Mouse (Mus musculus): ENCODE results near the gene Rora. TPM values are rescaled to one million over a fixed set of nuclear protein-coding genes. Genes with fewer than 3 reads are reported as not detected.

Gene Rora
- total RNA-seq, 2 experiments from 2014 or later: 78.4 to 79.1 TPM

- Histone ChIP-seq H3K27ac (no peak overlapping the region), H3K4me3 (no peak overlapping the region)
- intact Hi-C loops (cut with DNase I): no loop called here
- peak; percentile 87 for TF ChIP-seq CTCF (IDR thresholded peaks at IDR 0.05)
- DNase-seq (ENCODE audit: extremely low spot score in 1 of 2, low spot score in 2 of 2): peak; percentile 31 to 43
These were observed 35.8 kb downstream of the Rora start for GRCm38 (mm10) chr9:68689351-68689750.

DNA sequence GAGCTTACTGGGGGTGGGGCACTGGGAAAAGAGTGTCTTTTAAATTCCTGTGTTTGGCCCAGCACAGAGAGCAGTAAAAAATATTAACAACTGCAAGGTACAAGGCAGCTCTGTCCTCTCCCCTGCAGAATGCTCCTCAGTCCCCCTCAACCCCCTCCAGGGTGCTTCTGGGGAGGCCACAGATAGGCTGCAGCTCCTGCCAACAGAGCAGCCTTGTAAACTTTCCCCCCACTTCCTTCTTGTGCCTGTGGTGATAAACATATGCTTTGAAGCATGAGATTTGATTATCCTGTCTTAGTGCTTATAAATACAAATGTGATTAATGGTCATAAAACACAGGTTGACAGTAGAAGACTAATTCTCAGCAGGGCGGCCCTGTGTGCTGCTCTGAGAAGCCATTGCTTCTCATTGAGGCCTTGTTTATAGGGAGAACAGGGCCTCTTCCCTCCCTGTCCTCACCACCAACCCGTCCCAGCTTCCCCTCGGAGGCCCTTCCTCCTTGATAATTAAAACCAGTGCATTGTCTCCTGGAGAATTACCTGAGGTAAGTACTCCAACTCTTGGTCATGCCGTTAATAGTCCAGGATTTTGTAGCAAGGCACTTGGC lies 41.4 kb downstream of the Rora start:
- intact Hi-C loops (cut with DNase I): no loop called here
- H3K4me3 ChIP-seq: no peak overlapping the region
- no peak overlapping the region for H3K27ac ChIP-seq
- TF ChIP-seq CTCF (IDR thresholded peaks at IDR 0.05): no peak
- DNase-seq (ENCODE audit: extremely low spot score in 1 of 2, low spot score in 2 of 2): no peak

- no peak for TF ChIP-seq CTCF (IDR thresholded peaks at IDR 0.05)
- Histone ChIP-seq H3K27ac (no peak overlapping the region), H3K4me3 (no peak overlapping the region)
- DNase-seq (ENCODE audit: extremely low spot score in 1 of 2, low spot score in 2 of 2): no peak
- intact Hi-C loops (cut with DNase I): no loop called here
These were observed 41.9 kb downstream of the Rora start for GRCm38 (mm10) chr9:68695496-68695969.

DNA sequence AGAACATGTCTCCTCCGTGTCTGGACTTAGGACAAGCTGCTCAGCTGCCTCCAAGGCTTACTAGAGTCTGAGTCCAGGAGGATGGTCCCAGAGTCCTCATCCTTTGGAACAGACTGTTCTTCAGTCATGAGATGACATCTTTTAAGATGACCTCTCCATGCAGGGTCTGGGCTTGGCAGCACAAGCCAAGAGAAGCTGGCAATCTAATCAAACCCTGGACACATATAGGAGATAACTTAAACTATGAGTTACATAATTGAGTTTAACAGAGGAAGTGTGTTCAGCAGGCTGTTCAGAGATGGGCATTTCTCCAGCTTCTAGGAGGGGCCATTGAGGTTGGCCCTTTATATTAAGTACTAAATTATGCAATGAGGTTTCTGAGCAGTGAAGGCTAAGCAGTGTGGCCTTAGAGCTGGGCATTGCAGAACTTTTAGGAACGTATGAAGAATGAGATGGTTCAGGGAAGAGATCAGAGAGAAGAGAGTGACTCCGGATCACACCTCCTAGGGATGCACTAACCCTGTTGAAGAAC lies 42.9 kb downstream of the Rora start:
- no peak overlapping the region for H3K4me3 ChIP-seq
- intact Hi-C loops (cut with DNase I): no loop called here
- DNase-seq (ENCODE audit: extremely low spot score in 1 of 2, low spot score in 2 of 2): no peak

GRCm38 (mm10) chr9:68699341-68699740 lies 45.8 kb downstream of the Rora start:
- intact Hi-C loops (cut with DNase I): no loop called here
- no peak overlapping the region for H3K4me3 ChIP-seq
- no peak for TF ChIP-seq CTCF (IDR thresholded peaks at IDR 0.05)
- H3K27ac ChIP-seq: no peak overlapping the region
- no peak for DNase-seq (ENCODE audit: extremely low spot score in 1 of 2, low spot score in 2 of 2)

More for the DNA sequence above, 42.9 kb downstream of the Rora start:
- H3K27ac ChIP-seq: no peak overlapping the region
- no peak for TF ChIP-seq CTCF (IDR thresholded peaks at IDR 0.05)

GRCm38 (mm10) chr9:68699856-68700255 lies 46.3 kb downstream of the Rora start:
- Histone ChIP-seq H3K27ac (no peak overlapping the region), H3K4me3 (no peak overlapping the region)
- no peak for DNase-seq (ENCODE audit: extremely low spot score in 1 of 2, low spot score in 2 of 2)
- TF ChIP-seq CTCF (IDR thresholded peaks at IDR 0.05): no peak
- intact Hi-C loops (cut with DNase I): no loop called here

DNA sequence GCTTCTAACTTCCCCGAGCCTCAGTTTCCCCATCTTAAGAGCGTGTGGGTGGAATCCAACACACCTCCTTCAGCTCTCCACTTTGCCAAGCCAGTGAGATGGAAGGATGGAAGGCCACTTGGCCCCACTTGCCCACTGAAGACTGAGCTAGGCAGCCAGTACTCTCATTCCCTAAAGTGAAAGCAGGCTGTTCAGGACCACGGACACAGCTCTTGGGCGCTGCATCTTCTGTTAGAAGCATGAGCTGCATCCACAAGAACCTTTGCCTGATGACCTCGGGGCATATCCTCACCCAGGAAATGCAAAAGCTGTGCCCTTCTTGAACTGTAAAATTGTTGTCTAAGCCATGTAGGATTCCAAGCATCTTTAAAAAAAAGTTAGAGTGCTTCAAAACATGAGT lies 54.0 kb downstream of the Rora start:
- no peak for DNase-seq (ENCODE audit: extremely low spot score in 1 of 2, low spot score in 2 of 2)
- Histone ChIP-seq H3K4me3 (no peak overlapping the region), H3K27ac (no peak overlapping the region)
- intact Hi-C loops (cut with DNase I): no loop called here
- TF ChIP-seq CTCF (IDR thresholded peaks at IDR 0.05): no peak

DNA sequence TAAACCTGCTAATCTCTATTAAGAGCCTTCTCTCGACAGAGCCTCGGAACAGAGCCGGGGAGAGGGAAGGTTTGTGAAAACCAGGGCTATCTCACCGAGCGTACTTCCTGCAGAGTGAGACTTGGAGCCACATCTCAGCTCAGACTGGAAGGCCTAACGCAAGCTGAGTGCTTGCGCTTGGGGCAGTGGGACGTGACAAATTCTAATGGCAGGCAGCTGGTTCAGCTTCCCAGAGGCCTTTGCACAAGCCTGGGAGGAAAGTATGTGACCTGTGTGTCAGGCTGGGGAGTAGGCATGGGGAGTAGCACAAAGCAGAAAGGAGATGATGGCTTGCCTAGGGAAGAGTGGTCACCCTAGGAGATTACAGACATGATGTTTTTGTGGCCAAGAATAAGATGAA lies 55.6 kb downstream of the Rora start:
- TF ChIP-seq CTCF (IDR thresholded peaks at IDR 0.05): no peak
- intact Hi-C loops (cut with DNase I): no loop called here
- DNase-seq (ENCODE audit: extremely low spot score in 1 of 2, low spot score in 2 of 2): no peak
- no peak overlapping the region for H3K4me3 ChIP-seq
- H3K27ac ChIP-seq: no peak overlapping the region

DNA sequence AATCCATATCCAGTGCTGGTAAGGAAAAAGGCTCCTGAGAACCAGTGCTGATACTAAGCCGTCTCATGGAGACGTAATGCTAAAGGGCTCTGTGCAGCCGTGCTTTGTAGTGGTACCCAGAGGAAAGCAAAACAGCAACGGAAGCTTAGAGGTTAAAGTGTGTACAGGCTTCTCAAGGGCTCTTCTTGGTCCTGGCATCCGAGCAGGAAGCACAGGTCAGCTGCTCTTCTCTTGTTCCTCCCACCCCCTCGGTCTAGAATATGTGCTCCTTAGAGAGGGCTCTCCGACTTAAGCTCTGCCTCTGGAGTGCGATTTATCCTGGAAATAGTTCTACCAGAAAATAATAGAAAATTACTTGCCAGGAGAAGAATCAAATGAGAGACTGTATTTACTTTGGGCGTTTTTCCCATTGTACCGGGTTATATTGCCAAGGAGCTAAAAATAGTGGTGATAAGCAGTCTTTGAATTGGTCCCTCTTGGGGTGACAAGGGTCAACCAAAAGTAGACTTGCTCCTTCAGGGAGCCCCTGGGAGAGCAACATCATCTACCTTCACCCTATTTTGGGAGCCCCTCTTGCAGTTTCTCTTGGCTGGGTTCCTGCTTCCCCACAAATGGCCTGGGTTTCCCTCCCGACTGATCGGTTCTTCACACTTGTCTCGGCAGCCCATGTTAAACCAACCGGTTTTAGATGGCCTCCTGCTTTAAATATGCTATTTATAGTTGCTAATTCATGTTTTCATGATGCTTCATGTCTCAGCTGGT lies 57.5 kb downstream of the Rora start:
- intact Hi-C loops (cut with DNase I): loop anchor here (10.0 kb wide), 1 partner anchor 456 kb away; no protein-coding TSS in a partner anchor

DNA sequence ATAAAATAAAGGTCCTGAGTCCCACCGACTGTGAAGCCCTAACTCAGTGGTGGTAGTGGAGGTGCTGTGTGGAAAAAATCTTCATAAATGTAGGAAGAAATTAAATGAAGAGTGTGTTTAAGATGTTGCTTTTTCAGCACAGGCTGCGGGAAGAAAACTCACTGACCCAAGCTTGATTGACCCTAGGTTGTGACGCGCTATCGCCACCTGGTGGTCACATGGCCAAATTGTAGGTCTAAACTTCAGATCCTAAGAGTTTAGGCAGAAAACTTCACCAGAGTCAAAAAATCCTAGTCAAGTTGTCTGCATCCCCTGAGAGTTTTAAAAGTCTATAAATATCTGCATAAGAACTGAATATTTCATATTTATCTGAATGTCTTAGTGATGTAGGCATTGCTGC lies 63.4 kb downstream of the Rora start:
- no peak overlapping the region for H3K4me3 ChIP-seq
- peak in 1 of 2 experiments; percentile 29 for DNase-seq (ENCODE audit: extremely low spot score in 1 of 2, low spot score in 2 of 2)
- intact Hi-C loops (cut with DNase I): loop anchor here (1.0 to 10.0 kb wide), 2 partner anchors 462 to 702 kb away; no protein-coding TSS in a partner anchor
- no peak overlapping the region for H3K27ac ChIP-seq
- TF ChIP-seq CTCF (IDR thresholded peaks at IDR 0.05): peak; percentile 71

More for the DNA sequence above, 57.5 kb downstream of the Rora start:
- Histone ChIP-seq H3K27ac (no peak overlapping the region), H3K4me3 (no peak overlapping the region)
- DNase-seq (ENCODE audit: extremely low spot score in 1 of 2, low spot score in 2 of 2): no peak
- TF ChIP-seq CTCF (IDR thresholded peaks at IDR 0.05): no peak

- intact Hi-C loops (cut with DNase I): loop anchor here (10.0 kb wide), 1 partner anchor 464 kb away; no protein-coding TSS in a partner anchor
- no peak overlapping the region for H3K4me3 ChIP-seq
- H3K27ac ChIP-seq: no peak overlapping the region
- DNase-seq (ENCODE audit: extremely low spot score in 1 of 2, low spot score in 2 of 2): no peak
- TF ChIP-seq CTCF (IDR thresholded peaks at IDR 0.05): no peak
These were observed 64.8 kb downstream of the Rora start for GRCm38 (mm10) chr9:68718427-68718826.

GRCm38 (mm10) chr9:68719286-68719685 lies 65.7 kb downstream of the Rora start:
- TF ChIP-seq CTCF (IDR thresholded peaks at IDR 0.05): no peak
- intact Hi-C loops (cut with DNase I): loop anchor here (10.0 kb wide), 1 partner anchor 464 kb away; no protein-coding TSS in a partner anchor
- DNase-seq (ENCODE audit: extremely low spot score in 1 of 2, low spot score in 2 of 2): no peak
- no peak overlapping the region for H3K27ac ChIP-seq
- H3K4me3 ChIP-seq: no peak overlapping the region

Measured in left cerebral cortex, adult 2 months (tissue).